ENCODE assay signal across 8 mouse cellular contexts in genomic region chr15:89088607-89089247, GRCm38 (mm10). TPM values are rescaled to one million over a fixed set of nuclear protein-coding genes. Genes with fewer than 3 reads are reported as not detected.
A peak's percentile ranks its signal among the peaks of the same experiment; 100 is the strongest.
DNase-seq lines count a peak whose midpoint lies in the region; ATAC-seq lines count a peak whose summit lies in the region.

Gene Selenoo, plus strand, starts transcription at chr15:89089084.

- H3K9ac ChIP-seq in forebrain, embryonic 11.5 days (ENCODE audit: low read length): peak within 1 kb of the TSS; percentile 90
- peak within 1 kb of the TSS; percentile 96 for H3K9ac ChIP-seq in heart, embryonic 16.5 days (ENCODE audit: low read length)
- peak within 1 kb of the TSS; percentile 88 for H3K9ac ChIP-seq in liver, embryonic 15.5 days
- H3K9ac ChIP-seq in neural tube, embryonic 12.5 days: peak within 1 kb of the TSS; percentile 96

- H3K27ac ChIP-seq in forebrain, embryonic 11.5 days (ENCODE audit: low read depth, low read length): 0 out of 2 replicates have a peak within 1 kb of the TSS, but pooled peaks have one; percentile 25
- peak within 1 kb of the TSS; percentile 84 for H3K27ac ChIP-seq in heart, embryonic 16.5 days (ENCODE audit: low read length)
- peak within 1 kb of the TSS; percentile 80 for H3K27ac ChIP-seq in liver, embryonic 15.5 days (replicated peaks)
- H3K27ac ChIP-seq in neural tube, embryonic 12.5 days: peak within 1 kb of the TSS; percentile 59

- peak within 1 kb of the TSS; percentile 98 for H3K4me3 ChIP-seq in forebrain, embryonic 11.5 days (ENCODE audit: low read depth, low read length)
- peak within 1 kb of the TSS; percentile 91 for H3K4me3 ChIP-seq in heart, embryonic 16.5 days (ENCODE audit: low read length)
- peak within 1 kb of the TSS; percentile 81 for H3K4me3 ChIP-seq in liver, embryonic 15.5 days (replicated peaks)
- peak within 1 kb of the TSS; percentile 100 for H3K4me3 ChIP-seq in neural tube, embryonic 12.5 days

- H3K4me2 ChIP-seq in forebrain, embryonic 11.5 days (ENCODE audit: low read depth, low read length, severe bottlenecking): peak within 1 kb of the TSS; percentile 98
- peak within 1 kb of the TSS; percentile 99 for H3K4me2 ChIP-seq in heart, embryonic 16.5 days (ENCODE audit: low read depth, low read length)
- H3K4me2 ChIP-seq in liver, embryonic 15.5 days: peak within 1 kb of the TSS; percentile 93
- peak within 1 kb of the TSS; percentile 99 for H3K4me2 ChIP-seq in neural tube, embryonic 12.5 days (replicated peaks)

- peaks cover 6% of the 10 kb centered on the region; the same call in 1 of the 2 replicates for H3K4me1 ChIP-seq in forebrain, embryonic 11.5 days (replicated peaks; ENCODE audit: control insufficient read depth, insufficient read depth, low read length)
- H3K4me1 ChIP-seq in heart, embryonic 16.5 days (ENCODE audit: control insufficient read depth, insufficient read depth, low read length): peaks cover 14% of the 10 kb centered on the region
- peaks cover 29% of the 10 kb centered on the region for H3K4me1 ChIP-seq in liver, embryonic 15.5 days (replicated peaks)
- peaks cover 22% of the 10 kb centered on the region for H3K4me1 ChIP-seq in neural tube, embryonic 12.5 days

- no peaks in the 10 kb centered on the region for H3K9me3 ChIP-seq in forebrain, embryonic 11.5 days (ENCODE audit: control insufficient read depth, low read length)
- H3K9me3 ChIP-seq in heart, embryonic 16.5 days (replicated peaks; ENCODE audit: control insufficient read depth, low read length): no peaks in the 10 kb centered on the region
- H3K9me3 ChIP-seq in liver, embryonic 15.5 days (replicated peaks): no peaks in the 10 kb centered on the region
- H3K9me3 ChIP-seq in neural tube, embryonic 12.5 days: no peaks in the 10 kb centered on the region

- 2% methylated on average over 38 of the region's 38 CpGs for WGBS in forebrain, embryonic 11.5 days
- WGBS in heart, embryonic 16.5 days: 1% methylated on average over 38 of the region's 38 CpGs
- WGBS in liver, embryonic 15.5 days (ENCODE audit: insufficient replicate concordance): 1% methylated on average over 38 of the region's 38 CpGs
- WGBS in neural tube, embryonic 12.5 days: 2% methylated on average over 38 of the region's 38 CpGs

- peak; percentile 80 for DNase-seq in c-Kit-positive CD71-negative TER-119-negative erythroid progenitor cells, embryonic 14.5 days (ENCODE audit: low read depth)
- peak; percentile 92 for DNase-seq in forebrain, embryonic 11.5 days (ENCODE audit: low spot score)
- peak; percentile 95 to 96 for DNase-seq in kidney, postnatal 36 days
- DNase-seq in telencephalon, adult 2 months (ENCODE audit: low read depth, low spot score): peak; percentile 93

- ATAC-seq in CD4-positive, CD25-positive, alpha-beta regulatory T cell, adult 4 months: peak; percentile 96
- peak; percentile 92 for ATAC-seq in forebrain, embryonic 11.5 days (replicated peaks; ENCODE audit: low FRiP score)
- ATAC-seq in heart, embryonic 16.5 days (replicated peaks; ENCODE audit: extremely low read depth, insufficient read depth, low FRiP score): peak; percentile 93
- peak; percentile 87 for ATAC-seq in liver, embryonic 15.5 days (ENCODE audit: insufficient read depth)
- ATAC-seq in neural tube, embryonic 12.5 days (ENCODE audit: low FRiP score, low read depth): peak; percentile 95

- no peaks in the 10 kb centered on the region for H3K27me3 ChIP-seq in forebrain, embryonic 11.5 days (ENCODE audit: control insufficient read depth, insufficient read depth, low read length)
- H3K27me3 ChIP-seq in heart, embryonic 16.5 days (ENCODE audit: control insufficient read depth, insufficient read depth, low read length): no peaks in the 10 kb centered on the region
- no peaks in the 10 kb centered on the region for H3K27me3 ChIP-seq in liver, embryonic 15.5 days
- H3K27me3 ChIP-seq in neural tube, embryonic 12.5 days (replicated peaks): no peaks in the 10 kb centered on the region

- peaks cover 3% of the 10 kb centered on the region; the same call in 1 of the 2 replicates for H3K36me3 ChIP-seq in forebrain, embryonic 11.5 days (ENCODE audit: control insufficient read depth, insufficient read depth, low read length)
- peaks cover 36% of the 10 kb centered on the region for H3K36me3 ChIP-seq in heart, embryonic 16.5 days (ENCODE audit: control insufficient read depth, insufficient read depth)
- peaks cover 33% of the 10 kb centered on the region for H3K36me3 ChIP-seq in liver, embryonic 15.5 days (replicated peaks)
- H3K36me3 ChIP-seq in neural tube, embryonic 12.5 days: peaks cover 57% of the 10 kb centered on the region

RNA-seq across cellular contexts. Expression of gene Selenoo, which starts in this region (rescaled TPM):
- 10 to 100 TPM in 1 of 2 experiments, 1 to 10 TPM in 1; 8.8 to 14.0 TPM for polyA plus RNA-seq in CD4-positive, CD25-positive, alpha-beta regulatory T cell, adult 4 months (2017; shearing (Covaris generic))
- 22.6 and 25.1 TPM in 2 replicates for polyA plus RNA-seq in forebrain, embryonic 11.5 days (2014; fragmentation: Nextera tagmentation; extraction: Ambion mirVana)
- polyA plus RNA-seq in heart, embryonic 16.5 days (2015; fragmentation: Nextera tagmentation; extraction: Ambion mirVana): 11.0 and 14.0 TPM in 2 replicates
- 9.3 and 10.7 TPM in 2 replicates for polyA plus RNA-seq in liver, embryonic 15.5 days (2015; fragmentation: Nextera tagmentation; extraction: Ambion mirVana)
- 23.2 and 27.2 TPM in 2 replicates for polyA plus RNA-seq in neural tube, embryonic 12.5 days (2016; fragmentation: Nextera tagmentation; extraction: Ambion mirVana)

Comparison
In these comparisons a context has a peak if more than half of its experiments do, and no peak if none do; other contexts are left out.
1. Peak in every context shown above with its lines: DNase-seq, ATAC-seq, H3K4me3 ChIP-seq and H3K27ac ChIP-seq.
2. H3K27ac ChIP-seq: peak in every context shown above with its lines; median percentile 84 in heart, embryonic 16.5 days; 80 in liver, embryonic 15.5 days; 59 in neural tube, embryonic 12.5 days; 25 in forebrain, embryonic 11.5 days.